Mouse (Mus musculus): ENCODE results near the gene Midn.

Gene Midn

GRCm38 (mm10) chr10:80171252-80171651 lies 23.2 kb downstream of the Midn start:
- DNase-seq (ENCODE audit: low spot score), result no peak

- no peak for DNase-seq (ENCODE audit: low spot score)
Measured at GRCm38 (mm10) chr10:80171760-80172526, 23.9 kb downstream of the Midn start.

GRCm38 (mm10) chr10:80172527-80173292 lies 24.6 kb downstream of the Midn start, which contains the start of gene 1600002K03Rik:
Gene 1600002K03Rik, plus strand, starts transcription at chr10:80172944.
- DNase-seq (ENCODE audit: low spot score), result peak; percentile 88

GRCm38 (mm10) chr10:80173358-80173757 lies 25.3 kb downstream of the Midn start:
- no peak for DNase-seq (ENCODE audit: low spot score)

- DNase-seq (ENCODE audit: low spot score), result no peak
Measured at GRCm38 (mm10) chr10:80173955-80174640, 26.0 kb downstream of the Midn start.

- no peak for DNase-seq (ENCODE audit: low spot score)
Measured at GRCm38 (mm10) chr10:80174705-80175104, 26.6 kb downstream of the Midn start.

GRCm38 (mm10) chr10:80175536-80176269 lies 27.6 kb downstream of the Midn start:
- DNase-seq (ENCODE audit: low spot score), result no peak

GRCm38 (mm10) chr10:80176270-80176834 lies 28.3 kb downstream of the Midn start:
- no peak for DNase-seq (ENCODE audit: low spot score)

- DNase-seq (ENCODE audit: low spot score), result no peak
Measured at GRCm38 (mm10) chr10:80177441-80178279, 29.6 kb downstream of the Midn start.

- no peak for DNase-seq (ENCODE audit: low spot score)
Measured at GRCm38 (mm10) chr10:80179068-80180051, 31.3 kb downstream of the Midn start, which contains the start of gene Efna2. Gene Efna2, plus strand, starts transcription at chr10:80179482.

GRCm38 (mm10) chr10:80180288-80180687 lies 32.2 kb downstream of the Midn start:
- DNase-seq (ENCODE audit: low spot score), result no peak

- no peak for DNase-seq (ENCODE audit: low spot score)
Measured at GRCm38 (mm10) chr10:80180823-80181222, 32.8 kb downstream of the Midn start.

GRCm38 (mm10) chr10:80182547-80182946 lies 34.5 kb downstream of the Midn start:
- DNase-seq (ENCODE audit: low spot score), result no peak

GRCm38 (mm10) chr10:80186649-80187048 lies 38.6 kb downstream of the Midn start:
- DNase-seq (ENCODE audit: low spot score), result no peak

GRCm38 (mm10) chr10:80187739-80188138 lies 39.7 kb downstream of the Midn start:
- no peak for DNase-seq (ENCODE audit: low spot score)

- DNase-seq (ENCODE audit: low spot score), result no peak
Measured at GRCm38 (mm10) chr10:80188453-80189024, 40.5 kb downstream of the Midn start.

GRCm38 (mm10) chr10:80189999-80190398 lies 41.9 kb downstream of the Midn start:
- no peak for DNase-seq (ENCODE audit: low spot score)

GRCm38 (mm10) chr10:80190491-80191051 lies 42.5 kb downstream of the Midn start:
- DNase-seq (ENCODE audit: low spot score), result no peak

- no peak for DNase-seq (ENCODE audit: low spot score)
Measured at GRCm38 (mm10) chr10:80193976-80194375, 45.9 kb downstream of the Midn start.
